Mouse (Mus musculus): ENCODE results near the gene Aoc1.

DNA sequence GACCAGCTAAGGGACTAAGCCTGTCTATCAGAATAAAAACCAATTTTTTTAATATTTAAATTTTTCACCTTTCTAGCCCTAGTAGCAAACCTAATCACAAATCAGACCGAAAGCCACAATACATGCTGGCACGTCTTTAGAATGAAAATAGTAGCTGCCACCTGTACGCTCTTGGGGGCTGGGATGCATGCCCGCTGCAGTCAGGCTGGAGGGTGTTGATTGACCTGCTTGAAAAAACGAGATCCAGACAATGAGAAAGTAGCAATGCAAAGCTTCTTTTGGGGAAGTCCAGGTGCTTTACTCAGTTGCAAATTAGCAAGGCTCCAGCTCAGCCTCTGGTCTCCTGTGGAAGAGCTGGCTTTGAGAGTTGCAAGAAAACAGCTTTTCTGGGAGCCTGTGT, 24.3 kb downstream of the Aoc1 start:
- TF ChIP-seq CTCF (IDR thresholded peaks at IDR 0.05; ENCODE audit: low read depth) (no peak), EP300 (optimal IDR thresholded peaks at IDR 0.05) (no peak)
